Mouse (Mus musculus): ENCODE measurements around the gene Nol4l. TPM values are rescaled to one million over a fixed set of nuclear protein-coding genes. Genes with fewer than 3 reads are reported as not detected.

Gene Nol4l
- polyA plus RNA-seq, 1 experiment, result 1.1 TPM

- H3K36me3 ChIP-seq (ENCODE audit: control insufficient read depth), result no peaks in the 10 kb centered on the region
- H3K4me3 ChIP-seq (replicated peaks), result peak overlapping the region; percentile 19
- H3K4me1 ChIP-seq (ENCODE audit: control insufficient read depth), result peaks cover 84% of the 10 kb centered on the region
- H3K27me3 ChIP-seq (ENCODE audit: control insufficient read depth), result no peaks in the 10 kb centered on the region
- TF ChIP-seq GATA1 (IDR thresholded peaks at IDR 0.05; ENCODE audit: low read length) (no peak), TAL1 (IDR thresholded peaks at IDR 0.05; ENCODE audit: low read length) (no peak)
- no peaks in the 10 kb centered on the region for H3K9me3 ChIP-seq (ENCODE audit: control insufficient read depth, low read length)
Measured at GRCm38 (mm10) chr2:153546972-153547371, 17.2 kb upstream of the Nol4l start.

- Histone ChIP-seq H3K9me3 (ENCODE audit: control insufficient read depth, low read length) (no peaks in the 10 kb centered on the region), H3K36me3 (ENCODE audit: control insufficient read depth) (no peaks in the 10 kb centered on the region), H3K4me3 (replicated peaks) (peak overlapping the region; percentile 1), H3K4me1 (ENCODE audit: control insufficient read depth) (peaks cover 85% of the 10 kb centered on the region), H3K27me3 (ENCODE audit: control insufficient read depth) (no peaks in the 10 kb centered on the region)
- TF ChIP-seq TAL1 (IDR thresholded peaks at IDR 0.05; ENCODE audit: low read length) (no peak), GATA1 (IDR thresholded peaks at IDR 0.05; ENCODE audit: low read length) (no peak)
Measured at GRCm38 (mm10) chr2:153546471-153546870, 16.7 kb upstream of the Nol4l start.

- Histone ChIP-seq H3K9me3 (ENCODE audit: control insufficient read depth, low read length) (no peaks in the 10 kb centered on the region), H3K36me3 (ENCODE audit: control insufficient read depth) (no peaks in the 10 kb centered on the region), H3K4me3 (replicated peaks) (no peak overlapping the region), H3K27me3 (ENCODE audit: control insufficient read depth) (no peaks in the 10 kb centered on the region), H3K4me1 (ENCODE audit: control insufficient read depth) (peaks cover 78% of the 10 kb centered on the region)
- TF ChIP-seq TAL1 (IDR thresholded peaks at IDR 0.05; ENCODE audit: low read length) (no peak), GATA1 (IDR thresholded peaks at IDR 0.05; ENCODE audit: low read length) (no peak)
Measured at GRCm38 (mm10) chr2:153544771-153545170, 15.0 kb upstream of the Nol4l start.

- TF ChIP-seq TAL1 (IDR thresholded peaks at IDR 0.05; ENCODE audit: low read length) (no peak), GATA1 (IDR thresholded peaks at IDR 0.05; ENCODE audit: low read length) (no peak)
- Histone ChIP-seq H3K4me3 (replicated peaks) (no peak overlapping the region), H3K4me1 (ENCODE audit: control insufficient read depth) (peaks cover 72% of the 10 kb centered on the region), H3K36me3 (ENCODE audit: control insufficient read depth) (no peaks in the 10 kb centered on the region), H3K9me3 (ENCODE audit: control insufficient read depth, low read length) (no peaks in the 10 kb centered on the region), H3K27me3 (ENCODE audit: control insufficient read depth) (no peaks in the 10 kb centered on the region)
Measured at GRCm38 (mm10) chr2:153543911-153544730, 14.3 kb upstream of the Nol4l start.

GRCm38 (mm10) chr2:153542936-153543668 lies 13.3 kb upstream of the Nol4l start:
- Histone ChIP-seq H3K4me3 (replicated peaks) (no peak overlapping the region), H3K27me3 (ENCODE audit: control insufficient read depth) (no peaks in the 10 kb centered on the region), H3K36me3 (ENCODE audit: control insufficient read depth) (no peaks in the 10 kb centered on the region), H3K4me1 (ENCODE audit: control insufficient read depth) (peaks cover 61% of the 10 kb centered on the region), H3K9me3 (ENCODE audit: control insufficient read depth, low read length) (no peaks in the 10 kb centered on the region)
- no peak for TF ChIP-seq TAL1 (IDR thresholded peaks at IDR 0.05; ENCODE audit: low read length)
- TF ChIP-seq GATA1 (IDR thresholded peaks at IDR 0.05; ENCODE audit: low read length), result no peak

GRCm38 (mm10) chr2:153538898-153539297 lies 9.1 kb upstream of the Nol4l start:
- Histone ChIP-seq H3K27me3 (ENCODE audit: control insufficient read depth) (no peaks in the 10 kb centered on the region), H3K4me3 (replicated peaks) (no peak overlapping the region), H3K4me1 (ENCODE audit: control insufficient read depth) (peaks cover 26% of the 10 kb centered on the region), H3K9me3 (ENCODE audit: control insufficient read depth, low read length) (peaks cover 2% of the 10 kb centered on the region), H3K36me3 (ENCODE audit: control insufficient read depth) (no peaks in the 10 kb centered on the region)
- TF ChIP-seq TAL1 (IDR thresholded peaks at IDR 0.05; ENCODE audit: low read length) (no peak), GATA1 (IDR thresholded peaks at IDR 0.05; ENCODE audit: low read length) (no peak)

- Histone ChIP-seq H3K27me3 (ENCODE audit: control insufficient read depth) (peaks cover 18% of the 10 kb centered on the region), H3K9me3 (ENCODE audit: control insufficient read depth, low read length) (peaks cover 4% of the 10 kb centered on the region)
Measured at GRCm38 (mm10) chr2:153533981-153534380, 4.2 kb upstream of the Nol4l start.

GRCm38 (mm10) chr2:153530948-153531347 lies 1.2 kb upstream of the Nol4l start:
- Histone ChIP-seq H3K9me3 (ENCODE audit: control insufficient read depth, low read length) (peaks cover 4% of the 10 kb centered on the region), H3K27me3 (ENCODE audit: control insufficient read depth) (peaks cover 18% of the 10 kb centered on the region), H3K4me1 (ENCODE audit: control insufficient read depth) (peaks cover 59% of the 10 kb centered on the region), H3K36me3 (ENCODE audit: control insufficient read depth) (peaks cover 3% of the 10 kb centered on the region; the same call in 1 of the 2 replicates), H3K4me3 (replicated peaks) (no peak overlapping the region)
- TF ChIP-seq TAL1 (IDR thresholded peaks at IDR 0.05; ENCODE audit: low read length) (no peak), GATA1 (IDR thresholded peaks at IDR 0.05; ENCODE audit: low read length) (no peak)

More at GRCm38 (mm10) chr2:153533981-153534380, 4.2 kb upstream of the Nol4l start:
- Histone ChIP-seq H3K36me3 (ENCODE audit: control insufficient read depth) (no peaks in the 10 kb centered on the region), H3K4me3 (replicated peaks) (no peak overlapping the region), H3K4me1 (ENCODE audit: control insufficient read depth) (peaks cover 29% of the 10 kb centered on the region)
- TF ChIP-seq TAL1 (IDR thresholded peaks at IDR 0.05; ENCODE audit: low read length), result no peak
- no peak for TF ChIP-seq GATA1 (IDR thresholded peaks at IDR 0.05; ENCODE audit: low read length)

GRCm38 (mm10) chr2:153529365-153529781 lies 398 bp downstream of the Nol4l start:
- peaks cover 18% of the 10 kb centered on the region for H3K27me3 ChIP-seq (ENCODE audit: control insufficient read depth)
- peaks cover 11% of the 10 kb centered on the region for H3K36me3 ChIP-seq (ENCODE audit: control insufficient read depth)
- TF ChIP-seq GATA1 (IDR thresholded peaks at IDR 0.05; ENCODE audit: low read length), result no peak
- no peak for TF ChIP-seq TAL1 (IDR thresholded peaks at IDR 0.05; ENCODE audit: low read length)
- peaks cover 69% of the 10 kb centered on the region for H3K4me1 ChIP-seq (ENCODE audit: control insufficient read depth)
- H3K9me3 ChIP-seq (ENCODE audit: control insufficient read depth, low read length), result peaks cover 4% of the 10 kb centered on the region
- peak overlapping the region; percentile 88 for H3K4me3 ChIP-seq (replicated peaks)
